Mouse (Mus musculus) thymus, adult 2 months (tissue): ENCODE results near the gene Top2b. TPM values are rescaled to one million over a fixed set of nuclear protein-coding genes. Genes with fewer than 3 reads are reported as not detected.

Source experiments
- DNase-seq: peaks from one replicate; pipeline ENCODE4 v3.0.0; 2021
- H3K27ac ChIP-seq: fragments of 200-500 bp; 2 replicates; pipeline ENCODE4 v1.5.1; 2012; ENCODE audit warnings: low read length, control low read depth; ENCODE audit not compliant: control insufficient read depth, insufficient read depth
- H3K27me3 ChIP-seq: fragments of 200-500 bp; 2 replicates; pipeline ENCODE4 v1.6.1; 2012; ENCODE audit warnings: mild to moderate bottlenecking, low read length, moderate library complexity, mixed read lengths; ENCODE audit not compliant: control insufficient read depth, insufficient read depth
- H3K36me3 ChIP-seq: fragments of 200-500 bp; 2 replicates; pipeline ENCODE4 v1.6.1; 2012; ENCODE audit warnings: mild to moderate bottlenecking, low read length, moderate library complexity; ENCODE audit not compliant: control insufficient read depth, insufficient read depth
- H3K4me1 ChIP-seq: fragments of 200-500 bp; replicated peaks from 2 replicates; pipeline ENCODE4 v1.6.1; 2012; ENCODE audit warnings: low read length; ENCODE audit not compliant: control insufficient read depth, insufficient read depth
- H3K4me3 ChIP-seq: fragments of 200-500 bp; 2 replicates; pipeline ENCODE4 v1.5.1; 2012; ENCODE audit warnings: mild to moderate bottlenecking, low read length, control low read depth, moderate library complexity; ENCODE audit not compliant: control insufficient read depth, insufficient read depth
- CTCF ChIP-seq: fragments of 200-500 bp; IDR thresholded peaks from 2 replicates; pipeline ENCODE4 v1.5.1; 2012; ENCODE audit warnings: mild to moderate bottlenecking, control low read depth, low read length, moderate library complexity, borderline replicate concordance; ENCODE audit not compliant: control insufficient read depth, poor library complexity, insufficient read depth; ENCODE audit errors: extremely low read depth
- POLR2A ChIP-seq: fragments of 200-500 bp; IDR thresholded peaks from 2 replicates; pipeline ENCODE4 v1.6.1; 2012; ENCODE audit warnings: mild to moderate bottlenecking, low read length, control low read depth, moderate library complexity; ENCODE audit not compliant: control insufficient read depth, poor library complexity, insufficient read depth; ENCODE audit errors: extremely low read depth
- whole genome bisulfite sequencing: fragments of 180-500 bp; shearing (Covaris S2); methylation state at CpG from one replicate; pipeline ENCODE4 v1.1.7; 2018; 5-methylcytosine and 5-hydroxymethylcytosine counted together
- polyA plus RNA-seq: library from polyadenylated mRNA; depleted of rRNA; stranded (reverse); fragments of >200 nt; gene quantifications from 2 replicates; pipeline ENCODE4 v1.2.3, GENCODE M21; 2012; rRNA removed

Gene Top2b
- polyA plus RNA-seq, 1 experiment, result 37.2 TPM

GRCm38 (mm10) chr14:16448269-16448987 is 83.4 kb downstream of the Top2b start:
- H3K27ac ChIP-seq, result no peak overlapping the region
- WGBS, result 58% methylated on average over 4 of the region's 4 CpGs
- no peak overlapping the region for H3K4me3 ChIP-seq
- H3K36me3 ChIP-seq, result no peaks in the 10 kb centered on the region
- DNase-seq, result no peak
- TF ChIP-seq POLR2A (no peak), CTCF (no peak)
- H3K4me1 ChIP-seq, result no peaks in the 10 kb centered on the region
- H3K27me3 ChIP-seq, result no peaks in the 10 kb centered on the region

GRCm38 (mm10) chr14:16478606-16479323 is 113.8 kb downstream of the Top2b start:
- 95% methylated on average over 1 of the region's 1 CpGs for WGBS
- TF ChIP-seq POLR2A (no peak), CTCF (no peak)

GRCm38 (mm10) chr14:16479521-16479920 is 114.5 kb downstream of the Top2b start:
- no peak overlapping the region for H3K4me3 ChIP-seq
- TF ChIP-seq POLR2A (no peak), CTCF (no peak)
- no peaks in the 10 kb centered on the region for H3K36me3 ChIP-seq
- no peak for DNase-seq
- H3K4me1 ChIP-seq, result no peaks in the 10 kb centered on the region
- 92% methylated on average over 2 of the region's 2 CpGs for WGBS
- no peak overlapping the region for H3K27ac ChIP-seq
- no peaks in the 10 kb centered on the region for H3K27me3 ChIP-seq

More at GRCm38 (mm10) chr14:16478606-16479323, 113.8 kb downstream of the Top2b start:
- no peaks in the 10 kb centered on the region for H3K36me3 ChIP-seq
- DNase-seq, result no peak
- H3K4me1 ChIP-seq, result no peaks in the 10 kb centered on the region
- H3K27me3 ChIP-seq, result no peaks in the 10 kb centered on the region
- no peak overlapping the region for H3K4me3 ChIP-seq
- H3K27ac ChIP-seq, result no peak overlapping the region

DNA sequence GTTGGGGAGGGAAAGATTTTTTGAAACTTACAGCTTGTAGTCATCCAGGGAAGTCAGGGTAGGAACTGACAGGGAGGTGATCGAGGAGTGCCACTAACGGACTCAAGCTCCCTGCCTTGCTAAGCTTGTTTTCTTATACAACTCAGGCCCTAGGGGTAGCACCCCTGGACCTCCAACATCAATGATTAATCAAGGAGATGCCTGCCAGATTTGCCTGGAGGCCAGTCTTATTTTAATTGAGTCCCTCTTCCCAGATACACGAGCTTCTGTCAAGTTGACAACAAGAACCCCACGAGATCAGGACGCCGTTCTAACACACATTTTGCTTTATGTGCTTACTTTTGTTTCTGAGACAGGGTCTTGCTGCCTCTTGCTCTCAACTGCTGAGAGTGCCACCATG is 115.6 kb downstream of the Top2b start:
- 92% methylated on average over 6 of the region's 6 CpGs for WGBS
- no peaks in the 10 kb centered on the region for H3K27me3 ChIP-seq
- H3K36me3 ChIP-seq, result no peaks in the 10 kb centered on the region
- H3K27ac ChIP-seq, result no peak overlapping the region
- TF ChIP-seq CTCF (no peak), POLR2A (no peak)
- no peaks in the 10 kb centered on the region for H3K4me1 ChIP-seq
- no peak overlapping the region for H3K4me3 ChIP-seq
- DNase-seq, result no peak

DNA sequence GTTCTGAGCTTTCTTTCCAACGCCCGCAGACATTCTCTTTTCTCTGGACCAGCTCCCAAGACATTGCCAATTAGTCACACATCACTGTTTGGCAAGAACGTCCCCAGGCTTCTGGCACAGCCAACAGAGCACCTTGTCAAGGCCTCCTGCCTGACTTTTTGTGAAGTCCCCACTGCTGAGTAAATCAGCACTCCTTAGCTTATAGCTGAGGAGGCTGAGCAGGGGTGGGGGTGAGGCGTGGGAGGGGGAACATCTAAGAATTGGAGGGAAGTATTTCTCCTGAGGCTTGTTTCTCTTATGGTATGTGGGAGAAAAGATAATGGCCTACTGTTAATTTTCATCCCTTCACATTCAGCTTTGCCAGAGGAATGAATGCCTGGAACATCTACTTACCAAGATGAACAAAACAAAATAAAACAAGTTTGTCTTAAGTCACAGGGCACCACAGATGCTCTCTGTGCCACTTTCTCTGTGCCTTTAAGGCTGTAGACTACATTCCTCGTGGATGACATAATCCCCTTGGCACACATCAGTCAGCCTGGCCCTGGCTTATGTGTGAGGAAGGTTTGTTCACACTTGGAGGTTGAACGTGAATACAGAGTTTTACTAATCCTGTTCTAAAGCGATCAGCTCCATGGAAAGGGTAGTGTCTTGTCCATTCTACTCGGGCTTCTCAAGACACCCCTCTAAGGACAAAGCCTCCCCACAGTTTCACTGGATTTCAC is 118.8 kb downstream of the Top2b start:
- Histone ChIP-seq H3K4me1 (no peaks in the 10 kb centered on the region), H3K27ac (no peak overlapping the region), H3K4me3 (no peak overlapping the region), H3K27me3 (no peaks in the 10 kb centered on the region), H3K36me3 (no peaks in the 10 kb centered on the region)
- 91% methylated on average over 8 of the region's 8 CpGs for WGBS
- DNase-seq, result no peak
- no peak for TF ChIP-seq CTCF
- TF ChIP-seq POLR2A, result no peak

Other genes starting within 250 kb of the Top2b start
- 45.4 and 52.5 TPM in 2 replicates for gene Ngly1, start 115.9 kb upstream of the Top2b start, polyA plus RNA-seq
- gene Oxsm, start 115.4 kb upstream of the Top2b start, polyA plus RNA-seq, result 6.0 and 7.3 TPM in 2 replicates